Mouse (Mus musculus): ENCODE data around the gene Serpinf2. TPM values are rescaled to one million over a fixed set of nuclear protein-coding genes. Genes with fewer than 3 reads are reported as not detected.

The Serpinf2 gene
- polyA plus RNA-seq, 3 experiments from 2014 or later = not detected

Other genes starting within 250 kb of the Serpinf2 start
- gene Dph1, start 248.3 kb downstream of the Serpinf2 start, polyA plus RNA-seq (2017; shearing (Covaris generic)) = 10 to 100 TPM in 2 of 3 experiments, 1 to 10 TPM in 1; 4.0 to 15.3 (median 11.7) TPM
- gene Rtn4rl1, start 245.8 kb downstream of the Serpinf2 start, polyA plus RNA-seq (2017; shearing (Covaris generic)) = 1 to 10 TPM; 1.3 to 2.5 (median 2.2) TPM
- gene Rpa1, start 91.3 kb downstream of the Serpinf2 start, polyA plus RNA-seq (2017; shearing (Covaris generic)) = 100 to 1,000 TPM; 199 to 296 (median 217) TPM
- 10 to 100 TPM; 10.8 to 25.4 (median 23.2) TPM for gene Smyd4, start 91.2 kb downstream of the Serpinf2 start, polyA plus RNA-seq (2017; shearing (Covaris generic))
- gene Serpinf1, start 16.9 kb downstream of the Serpinf2 start, polyA plus RNA-seq (2017; shearing (Covaris generic)) = 1 to 10 TPM; 3.3 to 5.0 (median 4.9) TPM
- 1 to 10 TPM; 5.1 to 7.9 (median 5.2) TPM for gene Wdr81, start 15.1 kb upstream of the Serpinf2 start, polyA plus RNA-seq (2017; shearing (Covaris generic))
- 10 to 100 TPM in 2 of 3 experiments, 1 to 10 TPM in 1; 10.0 to 23.2 (median 21.3) TPM for gene Tlcd2, start 22.1 kb upstream of the Serpinf2 start, polyA plus RNA-seq (2017; shearing (Covaris generic))
- 10 to 100 TPM; 37.6 to 48.7 (median 43.8) TPM for gene Prpf8, start 47.2 kb upstream of the Serpinf2 start, polyA plus RNA-seq (2017; shearing (Covaris generic))
- gene Rilp, start 70.5 kb upstream of the Serpinf2 start, polyA plus RNA-seq (2017; shearing (Covaris generic)) = not detected
- gene Scarf1, start 73.9 kb upstream of the Serpinf2 start, polyA plus RNA-seq (2017; shearing (Covaris generic)) = under 1 TPM; 0.18 to 0.93 (median 0.28) TPM
- 10 to 100 TPM; 20.1 to 22.4 (median 21.6) TPM for gene Slc43a2, start 92.1 kb upstream of the Serpinf2 start, polyA plus RNA-seq (2017; shearing (Covaris generic))
- gene Pitpna, start 148.5 kb upstream of the Serpinf2 start, polyA plus RNA-seq (2017; shearing (Covaris generic)) = 10 to 100 TPM; 30.5 to 50.5 (median 40.2) TPM
- 100 to 1,000 TPM; 110 to 156 (median 133) TPM for gene Inpp5k, start 191.4 kb upstream of the Serpinf2 start, polyA plus RNA-seq (2017; shearing (Covaris generic))
- 10 to 100 TPM; 15.6 to 24.5 (median 23.1) TPM for gene Myo1c, start 210.9 kb upstream of the Serpinf2 start, polyA plus RNA-seq (2017; shearing (Covaris generic))
- gene Crk, start 239.7 kb upstream of the Serpinf2 start, polyA plus RNA-seq (2017; shearing (Covaris generic)) = 10 to 100 TPM; 10.5 to 13.5 (median 12.0) TPM